Mouse (Mus musculus) cortical plate, adult 2 months (tissue): ENCODE results near the gene Otol1.

ENCODE experiments used
- CTCF ChIP-seq: fragments of 200-500 bp; IDR thresholded peaks from 2 replicates; pipeline ENCODE4 v1.5.1; 2011; ENCODE audit warnings: mild to moderate bottlenecking, control low read depth, low read length; ENCODE audit not compliant: insufficient read depth; ENCODE audit errors: extremely low read depth
- POLR2A ChIP-seq: fragments of 200-500 bp; IDR thresholded peaks from 2 replicates; pipeline ENCODE4 v1.6.1; 2011; ENCODE audit warnings: mild to moderate bottlenecking, low read length, control low read depth; ENCODE audit not compliant: insufficient read depth; ENCODE audit errors: extremely low read depth

DNA sequence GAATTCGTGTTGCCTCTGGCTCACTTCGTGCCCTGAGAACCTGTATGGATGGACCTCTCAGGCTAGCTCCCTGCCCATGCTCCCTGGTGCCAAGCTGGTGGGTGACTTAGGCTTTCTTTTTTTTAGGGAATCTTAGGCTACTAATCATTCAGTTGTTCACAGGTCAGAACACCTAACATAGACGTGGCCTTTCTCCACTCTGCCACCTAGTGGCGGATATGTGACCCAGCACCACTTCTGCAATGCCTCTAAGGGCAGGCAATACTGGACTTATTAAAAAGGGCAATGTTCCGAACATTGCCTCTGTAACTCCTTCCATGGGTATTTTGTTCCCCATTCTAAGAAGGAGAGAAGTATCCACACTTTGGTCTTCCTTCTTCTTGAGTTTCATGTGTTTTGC is 45.2 kb upstream of the Otol1 start:
- peak; percentile 46; the same call in 1 of the 2 replicates for TF ChIP-seq CTCF
- no peak for TF ChIP-seq POLR2A
